Mouse (Mus musculus) embryonic facial prominence, embryonic 13.5 days (tissue): Measurements from ENCODE around the gene Tab1. TPM values are rescaled to one million over a fixed set of nuclear protein-coding genes. Genes with fewer than 3 reads are reported as not detected.

ENCODE experiments used
- ATAC-seq: fragments of 200-750 bp; cut with Nextera tagmentation; 2 replicates; pipeline ENCODE4 v1.8.0; 2017; ENCODE audit warnings: low read depth; ENCODE audit not compliant: insufficient number of reproducible peaks, insufficient read depth, low FRiP score, low TSS enrichment
- H3K27ac ChIP-seq: fragments of 300-500 bp; sonication (generic); 2 replicates; pipeline ENCODE4 v1.5.1; 2015; ENCODE audit warnings: moderate library complexity, mild to moderate bottlenecking, inconsistent platforms
- H3K27me3 ChIP-seq: fragments of 300-500 bp; sonication (generic); 2 replicates; pipeline ENCODE4 v1.6.1; 2015; ENCODE audit warnings: mild to moderate bottlenecking, inconsistent platforms
- H3K36me3 ChIP-seq: fragments of 300-500 bp; sonication (generic); 2 replicates; pipeline ENCODE4 v1.6.1; 2015; ENCODE audit warnings: mild to moderate bottlenecking, inconsistent platforms
- H3K4me1 ChIP-seq: fragments of 300-500 bp; sonication (generic); 2 replicates; pipeline ENCODE4 v1.6.1; 2015; ENCODE audit warnings: inconsistent platforms
- H3K4me2 ChIP-seq: fragments of 300-500 bp; sonication (generic); 2 replicates; pipeline ENCODE4 v1.6.1; 2015; ENCODE audit warnings: moderate library complexity, mild to moderate bottlenecking, inconsistent platforms
- H3K4me3 ChIP-seq: fragments of 300-500 bp; sonication (generic); 2 replicates; pipeline ENCODE4 v1.5.1; 2015; ENCODE audit warnings: mild to moderate bottlenecking, inconsistent platforms
- H3K9ac ChIP-seq: fragments of 300-500 bp; sonication (generic); 2 replicates; pipeline ENCODE4 v1.6.1; 2015; ENCODE audit warnings: mild to moderate bottlenecking, inconsistent platforms
- H3K9me3 ChIP-seq: fragments of 300-500 bp; sonication (generic); 2 replicates; pipeline ENCODE4 v1.6.1; 2016; ENCODE audit warnings: inconsistent platforms
- WGBS: fragments of 180-500 bp; shearing (Covaris S2); methylation state at CpG from one replicate; pipeline ENCODE4 v1.1.7; 2015; ENCODE audit warnings: mixed read lengths; 5-methylcytosine and 5-hydroxymethylcytosine counted together
- polyA plus RNA-seq: library from polyadenylated mRNA; unstranded; fragments of >200 nt; fragmentation: Nextera tagmentation; extraction: Ambion mirVana; gene quantifications from 2 replicates; pipeline ENCODE4 v1.2.1, GENCODE M21; 2015

The Tab1 gene
- polyA plus RNA-seq, 1 experiment from 2014 or later: 48.0 TPM

DNA sequence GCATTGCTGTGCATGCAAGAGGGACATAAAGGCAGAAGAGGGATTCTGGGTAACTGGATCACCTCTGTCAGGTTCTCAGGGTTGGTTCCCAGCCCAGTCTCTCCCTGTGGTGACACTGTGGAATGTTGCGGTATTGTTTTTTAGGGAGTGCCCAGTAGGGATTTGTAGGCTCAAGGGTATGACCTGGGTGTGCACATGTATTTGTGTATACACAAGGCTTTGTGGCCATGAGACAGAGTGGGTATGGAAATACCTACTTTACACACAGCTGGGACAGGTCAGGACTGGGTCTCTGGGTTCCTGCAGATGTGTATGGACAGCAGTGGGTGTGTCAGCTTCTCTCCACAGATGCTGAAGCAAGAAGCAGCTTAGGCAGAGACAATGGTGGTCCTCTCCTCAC lies 36.6 kb downstream of the Tab1 start:
- H3K9ac ChIP-seq: no peak overlapping the region

DNA sequence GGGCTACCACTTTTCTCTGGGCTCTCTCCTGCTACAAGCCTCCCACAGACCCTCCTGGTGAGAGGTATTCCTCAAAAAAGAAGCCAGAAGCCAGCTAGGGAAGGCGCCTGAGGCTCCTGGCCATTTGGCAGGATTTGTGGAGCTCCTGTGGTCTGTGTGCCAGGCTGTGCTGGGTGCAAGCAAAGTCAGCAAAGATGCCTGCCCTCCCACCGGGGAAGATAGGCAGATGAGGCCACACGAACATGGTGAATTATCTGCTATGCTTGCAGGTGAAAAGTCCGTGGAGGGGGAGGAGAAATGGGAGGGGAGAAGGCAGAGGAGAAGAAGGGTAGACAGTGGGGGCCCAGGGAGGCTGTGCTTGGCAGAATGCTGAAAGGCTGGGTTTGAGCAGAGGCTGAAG lies 37.4 kb downstream of the Tab1 start:
- Histone ChIP-seq H3K9me3 (no peaks in the 10 kb centered on the region), H3K9ac (no peak overlapping the region), H3K4me2 (no peak overlapping the region), H3K4me3 (no peak overlapping the region), H3K36me3 (no peaks in the 10 kb centered on the region), H3K27me3 (no peaks in the 10 kb centered on the region), H3K4me1 (peaks cover 37% of the 10 kb centered on the region), H3K27ac (no peak overlapping the region)
- ATAC-seq: no peak
- WGBS: 48% methylated on average over 4 of the region's 4 CpGs

More for the DNA sequence above, 36.6 kb downstream of the Tab1 start:
- no peaks in the 10 kb centered on the region for H3K9me3 ChIP-seq
- H3K36me3 ChIP-seq: no peaks in the 10 kb centered on the region
- 94% methylated on average over 1 of the region's 1 CpGs for WGBS
- H3K4me3 ChIP-seq: no peak overlapping the region
- H3K4me2 ChIP-seq: no peak overlapping the region
- ATAC-seq: no peak
- peaks cover 28% of the 10 kb centered on the region for H3K4me1 ChIP-seq
- H3K27ac ChIP-seq: no peak overlapping the region
- H3K27me3 ChIP-seq: no peaks in the 10 kb centered on the region

DNA sequence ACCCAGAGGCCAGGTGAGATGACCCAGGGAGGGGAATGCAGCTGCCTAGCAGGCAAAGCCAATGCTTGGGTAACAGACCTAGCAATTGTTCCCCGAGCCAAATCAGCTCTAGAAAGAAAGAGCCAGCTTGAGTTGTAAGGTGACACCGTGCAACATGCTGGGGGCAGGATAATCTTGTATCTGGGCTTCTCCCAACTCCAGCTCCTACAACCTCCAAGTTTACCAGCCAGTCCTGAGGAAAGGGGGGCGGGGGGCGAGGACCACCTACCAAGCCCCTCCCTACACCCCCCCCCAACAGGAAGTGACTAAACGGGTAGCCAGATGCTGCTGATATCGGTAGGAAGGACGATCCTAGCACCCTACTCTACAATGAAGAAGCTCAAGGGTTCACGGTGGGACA lies 38.4 kb downstream of the Tab1 start:
- Histone ChIP-seq H3K4me3 (no peak overlapping the region), H3K27ac (0 out of 2 replicates have a peak overlapping the region, but pooled peaks have one; percentile 2)

DNA sequence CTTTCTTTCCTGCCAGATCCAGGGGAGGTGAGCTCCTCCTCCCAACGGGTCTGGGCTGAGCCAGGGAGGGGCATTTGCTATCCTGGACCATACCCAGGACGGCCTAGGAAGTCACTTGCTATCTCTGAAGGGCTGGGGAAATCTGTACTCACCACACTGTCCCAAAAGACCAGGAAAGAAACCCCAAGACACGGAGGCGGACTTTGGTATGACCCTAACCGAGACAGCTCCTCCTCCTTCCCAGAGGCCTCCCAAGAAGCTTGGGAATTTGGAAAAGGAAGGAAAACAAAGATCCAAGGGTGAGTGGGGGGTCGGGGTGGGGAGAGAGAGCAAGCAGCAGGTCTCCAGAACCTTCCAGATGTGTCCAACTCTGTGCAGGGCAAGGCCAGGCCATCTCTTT lies 38.9 kb downstream of the Tab1 start:
- Histone ChIP-seq H3K4me3 (no peak overlapping the region), H3K4me2 (peak overlapping the region; percentile 26), H3K36me3 (no peaks in the 10 kb centered on the region), H3K9me3 (no peaks in the 10 kb centered on the region), H3K4me1 (peaks cover 47% of the 10 kb centered on the region), H3K9ac (no peak overlapping the region), H3K27ac (peak overlapping the region; percentile 2; the same call in 1 of the 2 replicates), H3K27me3 (no peaks in the 10 kb centered on the region)
- WGBS: 14% methylated on average over 6 of the region's 6 CpGs
- no peak for ATAC-seq

More for the DNA sequence above, 38.4 kb downstream of the Tab1 start:
- WGBS: 2% methylated on average over 8 of the region's 8 CpGs
- Histone ChIP-seq H3K4me2 (peak overlapping the region; percentile 26), H3K36me3 (no peaks in the 10 kb centered on the region), H3K4me1 (peaks cover 46% of the 10 kb centered on the region), H3K9ac (no peak overlapping the region), H3K27me3 (no peaks in the 10 kb centered on the region), H3K9me3 (no peaks in the 10 kb centered on the region)
- ATAC-seq: no peak

DNA sequence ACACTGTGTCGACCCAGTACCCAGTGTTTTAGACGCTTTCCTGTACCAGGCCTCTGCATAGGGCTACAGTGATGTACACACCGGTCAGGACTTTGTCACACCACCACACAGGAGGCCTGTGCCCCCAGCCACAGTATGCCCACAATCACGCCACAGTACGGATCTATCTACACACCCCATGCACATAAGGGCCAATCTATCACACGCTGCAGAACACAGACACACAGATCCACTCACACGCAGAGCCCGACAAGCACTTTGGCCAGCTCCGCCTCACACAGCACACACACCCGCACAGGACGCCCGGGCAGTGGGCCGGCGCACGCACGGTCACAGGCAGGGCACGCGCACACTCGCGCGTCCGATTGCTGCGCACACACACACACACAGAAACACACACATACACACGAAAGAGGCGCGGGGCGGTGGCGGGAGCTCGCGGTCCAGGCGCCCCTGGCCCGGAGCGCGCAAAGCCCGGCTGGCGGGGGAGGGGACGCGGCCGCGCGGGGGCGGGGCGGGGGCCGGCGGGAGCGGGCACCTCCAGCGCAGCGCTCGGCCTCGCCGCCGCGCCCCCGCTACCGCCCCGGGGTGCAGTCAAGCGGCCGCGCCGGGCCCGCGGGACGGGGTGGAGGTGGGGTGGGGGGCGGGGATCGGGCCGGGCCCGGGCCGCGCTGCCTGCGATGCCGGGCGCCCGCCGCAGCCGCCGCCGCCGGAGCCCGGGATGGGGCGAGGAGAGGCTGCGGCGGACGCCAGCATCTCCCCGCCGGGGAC lies 40.3 kb downstream of the Tab1 start, which contains the start of gene Mgat3:
Mgat3 (plus strand) TSS at position 721 of the 771 bp plus-strand sequence.
- Histone ChIP-seq H3K9ac (peak within 1 kb of the TSS; percentile 96), H3K27me3 (no peaks in the 10 kb centered on the region), H3K4me1 (peaks cover 47% of the 10 kb centered on the region), H3K4me3 (peak within 1 kb of the TSS; percentile 91), H3K9me3 (no peaks in the 10 kb centered on the region), H3K4me2 (peak within 1 kb of the TSS; percentile 72), H3K27ac (peak within 1 kb of the TSS; percentile 92), H3K36me3 (no peaks in the 10 kb centered on the region)
- peak; percentile 57; the same call in 1 of the 2 replicates for ATAC-seq
- 2% methylated on average over 51 of the region's 85 CpGs for WGBS

DNA sequence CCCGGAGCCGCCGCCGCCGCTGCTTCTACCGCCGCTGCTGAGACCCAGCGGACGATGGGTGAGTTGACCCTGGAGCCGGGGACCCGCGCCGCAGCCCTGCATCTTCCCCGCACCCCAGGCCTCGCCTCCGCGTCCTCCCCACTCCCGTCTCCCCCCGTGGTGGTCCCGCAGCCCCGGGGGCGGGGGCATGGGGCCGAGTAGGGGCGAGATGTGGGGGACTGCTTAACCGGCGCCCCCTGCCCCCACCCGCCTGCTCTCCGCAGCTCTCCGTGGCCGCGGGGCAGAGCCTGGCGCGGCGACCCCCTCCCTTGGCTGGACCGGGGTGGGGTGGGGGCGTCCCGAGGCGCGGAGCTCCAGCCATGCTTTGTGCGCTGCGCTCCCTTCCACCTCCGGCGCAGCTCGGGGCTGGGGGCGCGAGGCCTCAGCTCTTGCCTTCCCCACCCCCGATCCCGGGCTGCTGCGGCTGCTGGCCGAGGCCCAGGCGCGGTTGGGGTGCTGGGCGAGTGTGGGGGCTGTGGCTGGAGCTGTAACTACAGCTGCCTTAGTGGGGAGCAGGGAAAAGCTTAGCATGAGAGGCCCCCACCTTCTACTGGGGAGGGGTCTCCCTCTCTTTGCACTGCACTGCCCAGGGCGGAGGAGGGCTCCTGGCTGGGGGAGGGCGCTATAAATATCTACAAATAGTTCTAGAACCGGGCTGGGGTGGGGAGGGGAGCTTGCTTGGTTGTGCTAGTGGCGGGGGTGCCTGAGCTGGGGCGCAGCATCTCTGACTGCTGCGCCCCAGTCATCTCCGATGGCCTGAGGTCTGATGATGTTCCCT lies 41.1 kb downstream of the Tab1 start:
- peak; percentile 48 for ATAC-seq
- H3K27ac ChIP-seq: peak overlapping the region; percentile 92
- H3K4me1 ChIP-seq: peaks cover 47% of the 10 kb centered on the region
- no peaks in the 10 kb centered on the region for H3K36me3 ChIP-seq
- H3K27me3 ChIP-seq: no peaks in the 10 kb centered on the region
- no peaks in the 10 kb centered on the region for H3K9me3 ChIP-seq
- peak overlapping the region; percentile 91 for H3K4me3 ChIP-seq
- peak overlapping the region; percentile 96 for H3K9ac ChIP-seq
- WGBS: under 1% methylated on average over 60 of the region's 60 CpGs
- H3K4me2 ChIP-seq: peak overlapping the region; percentile 72

DNA sequence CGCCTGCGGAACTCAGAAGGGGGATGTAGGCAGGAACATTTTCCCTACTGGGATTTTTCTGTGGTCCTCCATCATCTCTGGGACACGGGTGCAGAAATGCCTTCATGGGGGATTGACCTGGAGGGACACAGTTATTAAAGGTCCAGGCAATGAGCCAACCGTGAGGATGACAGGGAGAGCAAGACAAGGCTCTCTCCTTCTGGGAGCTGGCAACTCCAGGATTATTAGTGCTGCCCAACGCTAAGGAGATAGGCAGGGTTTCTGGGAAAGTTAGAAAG lies 41.6 kb downstream of the Tab1 start:
- 2% methylated on average over 5 of the region's 5 CpGs for WGBS
- 0 out of 2 replicates have a peak overlapping the region, but pooled peaks have one; percentile 92 for H3K27ac ChIP-seq
- peak overlapping the region; percentile 72 for H3K4me2 ChIP-seq
- peak overlapping the region; percentile 96 for H3K9ac ChIP-seq
- H3K9me3 ChIP-seq: no peaks in the 10 kb centered on the region
- H3K4me1 ChIP-seq: peaks cover 47% of the 10 kb centered on the region
- no peaks in the 10 kb centered on the region for H3K27me3 ChIP-seq
- no peaks in the 10 kb centered on the region for H3K36me3 ChIP-seq
- peak overlapping the region; percentile 91 for H3K4me3 ChIP-seq
- ATAC-seq: no peak

DNA sequence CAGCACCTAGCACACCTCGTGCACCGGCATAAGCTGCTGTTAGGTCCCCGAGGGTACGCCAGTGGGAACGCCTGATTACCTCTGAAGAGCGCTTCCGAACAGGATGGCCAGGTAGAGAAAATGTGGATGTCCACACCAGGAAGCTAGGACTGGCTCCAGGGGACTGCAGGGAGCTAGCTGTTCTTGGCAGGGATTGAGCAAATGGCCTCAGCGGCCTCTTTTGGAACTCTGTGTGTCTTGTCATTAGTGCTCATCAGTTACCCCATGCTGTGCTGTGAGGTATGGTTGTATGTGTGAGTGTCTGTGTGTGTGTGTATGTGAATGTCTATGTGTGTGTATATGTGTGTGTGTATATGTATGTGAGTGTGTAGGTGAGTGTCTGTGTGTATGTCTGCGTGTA lies 42.4 kb downstream of the Tab1 start:
- H3K9me3 ChIP-seq: no peaks in the 10 kb centered on the region
- H3K36me3 ChIP-seq: no peaks in the 10 kb centered on the region
- peak overlapping the region; percentile 96 for H3K9ac ChIP-seq
- H3K27me3 ChIP-seq: no peaks in the 10 kb centered on the region
- 74% methylated on average over 9 of the region's 9 CpGs for WGBS
- ATAC-seq: no peak
- no peak overlapping the region for H3K27ac ChIP-seq
- peak overlapping the region; percentile 91 for H3K4me3 ChIP-seq
- peaks cover 44% of the 10 kb centered on the region for H3K4me1 ChIP-seq
- peak overlapping the region; percentile 72 for H3K4me2 ChIP-seq

DNA sequence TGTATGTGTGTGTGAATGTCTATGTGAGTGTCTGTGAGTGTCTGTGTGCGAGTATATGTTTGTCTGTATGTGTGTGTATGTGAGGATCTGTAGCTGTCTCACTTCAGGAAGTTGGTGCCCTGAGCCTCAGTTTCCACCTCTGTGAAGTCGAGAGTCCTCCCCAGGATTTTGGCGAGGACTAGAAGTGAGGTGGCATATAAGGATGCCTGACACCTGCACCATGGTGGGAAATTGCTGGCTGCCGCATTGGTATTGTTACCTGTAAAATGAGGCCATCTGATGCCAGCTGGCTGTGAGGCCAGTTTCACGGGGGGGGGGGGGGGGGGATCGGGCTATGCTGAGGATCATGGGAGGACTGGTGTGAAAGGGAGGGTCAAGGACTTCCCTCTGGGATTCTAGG lies 42.8 kb downstream of the Tab1 start:
- no peak overlapping the region for H3K4me2 ChIP-seq
- no peaks in the 10 kb centered on the region for H3K9me3 ChIP-seq
- H3K27ac ChIP-seq: no peak overlapping the region
- H3K9ac ChIP-seq: no peak overlapping the region; the same call in 1 of the 2 replicates
- ATAC-seq: no peak
- H3K36me3 ChIP-seq: peaks cover 4% of the 10 kb centered on the region; the same call in 1 of the 2 replicates
- 66% methylated on average over 6 of the region's 6 CpGs for WGBS
- H3K27me3 ChIP-seq: no peaks in the 10 kb centered on the region
- peaks cover 40% of the 10 kb centered on the region for H3K4me1 ChIP-seq
- H3K4me3 ChIP-seq: no peak overlapping the region

DNA sequence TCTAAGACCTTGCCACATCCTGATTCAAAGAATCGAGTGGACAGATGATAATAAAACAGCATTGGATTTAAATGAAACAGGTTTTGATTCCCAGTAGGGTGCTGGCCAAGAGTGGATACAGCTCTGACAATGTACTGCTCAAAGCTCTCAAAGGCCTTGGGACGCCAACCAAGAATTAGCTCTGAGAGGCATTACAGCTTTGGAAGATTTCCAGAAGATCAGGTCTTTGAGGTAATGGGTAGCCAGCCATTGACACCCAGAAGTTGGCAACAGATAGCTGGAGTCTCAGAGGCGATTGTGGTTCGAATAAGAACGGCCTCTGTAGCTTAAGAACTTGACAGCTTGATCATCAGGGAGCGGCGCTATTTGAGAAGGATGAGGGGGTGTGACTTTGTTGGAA lies 48.6 kb downstream of the Tab1 start:
- no peak overlapping the region for H3K9ac ChIP-seq
- no peaks in the 10 kb centered on the region for H3K9me3 ChIP-seq
- no peak overlapping the region for H3K27ac ChIP-seq
- H3K27me3 ChIP-seq: no peaks in the 10 kb centered on the region
- no peak overlapping the region for H3K4me3 ChIP-seq
- no peak for ATAC-seq
- H3K4me1 ChIP-seq: no peaks in the 10 kb centered on the region
- H3K36me3 ChIP-seq: peaks cover 24% of the 10 kb centered on the region
- WGBS: 91% methylated on average over 7 of the region's 7 CpGs
- H3K4me2 ChIP-seq: no peak overlapping the region

DNA sequence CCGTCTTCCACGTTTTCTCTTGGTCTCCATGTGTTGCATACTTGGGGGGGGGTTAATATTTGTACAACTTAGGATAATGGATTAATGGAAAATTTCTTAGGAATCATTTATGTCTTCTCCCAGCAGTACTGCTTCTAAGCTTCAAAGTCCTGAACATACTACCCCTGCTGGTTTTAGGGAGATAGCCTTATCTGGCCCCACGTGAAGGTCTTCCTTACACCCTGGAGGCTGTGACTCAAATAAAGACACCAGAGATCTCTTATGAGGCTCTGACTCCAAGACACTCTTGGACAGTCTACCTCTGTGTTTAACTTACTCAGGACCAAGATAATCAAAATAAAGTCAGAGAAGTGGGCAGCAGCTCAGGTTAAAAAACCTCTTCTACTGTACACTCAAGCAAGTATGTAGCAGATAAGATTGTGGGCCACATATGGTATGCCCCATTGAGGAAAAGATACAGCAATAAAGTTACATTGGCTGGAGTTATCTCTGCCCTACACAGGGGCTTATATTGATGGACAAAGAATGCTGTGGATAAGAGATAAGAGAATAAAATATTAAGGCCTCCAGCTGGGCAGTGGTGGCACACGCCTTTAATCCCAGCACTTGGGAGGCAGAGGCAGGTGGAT lies 49.3 kb downstream of the Tab1 start:
- no peaks in the 10 kb centered on the region for H3K27me3 ChIP-seq
- peaks cover 24% of the 10 kb centered on the region for H3K36me3 ChIP-seq
- ATAC-seq: no peak
- WGBS: 91% methylated on average over 4 of the region's 4 CpGs
- no peaks in the 10 kb centered on the region for H3K9me3 ChIP-seq
- H3K4me3 ChIP-seq: no peak overlapping the region
- H3K9ac ChIP-seq: no peak overlapping the region
- no peaks in the 10 kb centered on the region for H3K4me1 ChIP-seq
- no peak overlapping the region for H3K27ac ChIP-seq
- H3K4me2 ChIP-seq: no peak overlapping the region
